Mouse (Mus musculus) lung, embryonic 16.5 days (tissue): ENCODE results near the gene Xlr3a. TPM values are rescaled to one million over a fixed set of nuclear protein-coding genes. Genes with fewer than 3 reads are reported as not detected.
A peak's percentile ranks its signal among the peaks of the same experiment; 100 is the strongest.

Source experiments
- ATAC-seq: fragments of 200-750 bp; cut with Nextera tagmentation; 2 replicates; pipeline ENCODE4 v1.8.0; 2017; ENCODE audit warnings: low read depth, mild to moderate bottlenecking, moderate library complexity
- H3K27ac ChIP-seq: fragments of 300-500 bp; sonication (generic); 2 replicates; pipeline ENCODE4 v1.5.1; 2014; ENCODE audit warnings: mild to moderate bottlenecking, control low read depth, low read length
- H3K27me3 ChIP-seq: fragments of 300-500 bp; sonication (generic); 2 replicates; pipeline ENCODE4 v1.6.1; 2014; ENCODE audit warnings: low read depth, low read length, mixed read lengths; ENCODE audit not compliant: control insufficient read depth, insufficient read depth
- H3K36me3 ChIP-seq: fragments of 300-500 bp; sonication (generic); 2 replicates; pipeline ENCODE4 v1.6.1; 2014; ENCODE audit warnings: low read length; ENCODE audit not compliant: control insufficient read depth, insufficient read depth
- H3K4me1 ChIP-seq: fragments of 300-500 bp; sonication (generic); replicated peaks from 2 replicates; pipeline ENCODE4 v1.6.1; 2014; ENCODE audit warnings: low read length, mixed read lengths; ENCODE audit not compliant: control insufficient read depth, insufficient read depth
- H3K4me2 ChIP-seq: fragments of 300-500 bp; sonication (generic); 2 replicates; pipeline ENCODE4 v1.6.1; 2014; ENCODE audit warnings: low read depth, low read length, control low read depth
- H3K4me3 ChIP-seq: fragments of 300-500 bp; sonication (generic); 2 replicates; pipeline ENCODE4 v1.5.1; 2014; ENCODE audit warnings: mild to moderate bottlenecking, low read length, control low read depth
- H3K9ac ChIP-seq: fragments of 300-500 bp; sonication (generic); 2 replicates; pipeline ENCODE4 v1.6.1; 2014; ENCODE audit warnings: low read length, control low read depth
- H3K9me3 ChIP-seq: fragments of 300-500 bp; sonication (generic); 2 replicates; pipeline ENCODE4 v1.6.1; 2016; ENCODE audit warnings: low read length; ENCODE audit not compliant: control insufficient read depth
- WGBS: fragments of 180-500 bp; shearing (Covaris S2); extraction: QIAGEN DNeasy Blood & Tissue Kit; methylation state at CpG from one replicate; pipeline ENCODE4 v1.1.7; 2014; 5-methylcytosine and 5-hydroxymethylcytosine counted together
- polyA plus RNA-seq: library from polyadenylated mRNA; unstranded; fragments of >200 nt; fragmentation: Nextera tagmentation; extraction: Ambion mirVana; gene quantifications from 2 replicates; pipeline ENCODE4 v1.2.1, GENCODE M21; 2015

The Xlr3a gene
- polyA plus RNA-seq, 1 experiment from 2014 or later, result 4.6 TPM

DNA sequence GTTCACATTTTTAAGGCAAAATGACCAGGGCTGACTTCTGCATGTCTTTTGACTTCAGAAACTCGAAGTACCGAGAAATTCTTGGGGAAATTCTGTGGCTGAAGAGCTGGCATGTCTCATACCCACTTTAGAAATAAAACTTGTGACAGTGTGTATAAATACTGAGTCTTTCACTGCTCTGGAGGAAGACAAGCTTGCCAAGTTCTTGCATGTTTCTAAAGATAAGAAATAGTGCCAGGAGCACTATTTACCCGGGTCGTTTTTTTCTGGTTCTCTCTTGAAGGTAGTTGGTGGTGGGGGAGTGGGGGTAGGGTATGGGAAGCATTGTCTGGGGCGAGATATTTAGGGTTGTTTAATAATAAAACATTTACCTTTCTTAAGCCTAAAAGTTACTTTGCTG, 34.6 kb downstream of the Xlr3a start:
- WGBS, result 27% methylated on average over 5 of the region's 5 CpGs
- no peaks in the 10 kb centered on the region for H3K36me3 ChIP-seq
- no peak overlapping the region for H3K4me2 ChIP-seq
- H3K9me3 ChIP-seq, result no peaks in the 10 kb centered on the region
- H3K9ac ChIP-seq, result no peak overlapping the region
- peak; percentile 56 for ATAC-seq
- no peaks in the 10 kb centered on the region; the same call in 1 of the 2 replicates for H3K4me1 ChIP-seq
- H3K4me3 ChIP-seq, result no peak overlapping the region
- H3K27ac ChIP-seq, result peak overlapping the region; percentile 53; the same call in 1 of the 2 replicates
- H3K27me3 ChIP-seq, result no peaks in the 10 kb centered on the region

DNA sequence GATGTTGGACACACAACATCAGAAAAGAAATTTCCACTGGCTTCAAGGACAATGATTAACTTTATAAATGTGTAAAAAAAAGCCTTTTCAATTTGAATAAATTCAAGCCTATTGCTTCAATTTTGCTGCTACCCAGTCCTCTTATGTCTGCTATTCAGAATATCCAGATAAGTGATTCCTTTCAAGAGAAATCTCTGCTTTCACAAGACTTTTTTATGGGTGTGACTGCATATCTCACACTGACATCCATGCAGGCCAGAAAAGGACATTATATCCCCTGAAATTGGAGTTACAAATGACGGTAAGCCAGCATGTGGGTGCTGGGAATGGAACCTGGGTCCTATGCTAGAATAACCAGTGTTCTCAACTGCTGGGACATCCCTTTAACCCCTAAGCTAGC, 35.4 kb downstream of the Xlr3a start:
- Histone ChIP-seq H3K27ac (0 out of 2 replicates have a peak overlapping the region, but pooled peaks have one; percentile 10), H3K4me2 (no peak overlapping the region), H3K36me3 (no peaks in the 10 kb centered on the region), H3K4me1 (no peaks in the 10 kb centered on the region; the same call in 1 of the 2 replicates), H3K9me3 (no peaks in the 10 kb centered on the region), H3K9ac (no peak overlapping the region), H3K4me3 (no peak overlapping the region), H3K27me3 (no peaks in the 10 kb centered on the region)
- no peak for ATAC-seq
- 73% methylated on average over 1 of the region's 1 CpGs for WGBS

DNA sequence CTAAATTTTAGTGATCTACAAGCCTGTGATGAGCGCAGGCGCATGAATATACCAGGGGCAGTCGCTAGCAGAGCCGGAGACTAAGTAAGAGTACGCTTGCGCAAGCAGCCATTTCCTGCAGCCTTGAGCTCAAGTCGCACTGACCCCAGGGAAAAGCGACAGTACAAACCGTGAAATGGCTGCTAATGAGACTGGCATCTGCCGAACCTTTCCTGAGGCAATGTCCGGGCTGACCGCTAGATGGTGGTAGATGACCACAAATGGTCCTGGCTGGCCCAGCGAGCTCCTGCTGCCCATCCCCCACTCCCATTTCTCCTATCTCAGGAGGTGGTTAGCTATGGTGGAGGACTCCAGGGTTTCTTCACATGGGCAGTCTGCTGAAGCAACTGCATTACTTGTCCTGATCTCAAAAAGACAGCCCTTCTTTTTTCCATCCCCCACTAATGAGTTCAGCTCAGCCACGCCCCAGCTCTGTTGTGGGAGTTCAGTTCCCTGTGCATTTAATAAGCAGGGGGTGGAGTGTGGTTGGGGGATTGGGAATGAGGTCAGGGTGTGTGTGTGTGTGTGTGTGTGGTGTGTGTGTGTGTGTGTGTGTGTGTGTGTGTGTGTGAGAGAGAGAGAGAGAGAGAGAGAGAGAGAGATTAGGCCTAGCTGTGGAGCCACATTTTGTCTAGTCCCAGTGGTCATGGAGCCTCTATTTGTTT, 42.9 kb downstream of the Xlr3a start:
- WGBS, result 13% methylated on average over 14 of the region's 14 CpGs
- H3K4me2 ChIP-seq, result peak overlapping the region; percentile 37; the same call in 1 of the 2 replicates
- 0 out of 2 replicates have a peak overlapping the region, but pooled peaks have one; percentile 32 for H3K9ac ChIP-seq
- H3K4me3 ChIP-seq, result no peak overlapping the region
- ATAC-seq, result peak; percentile 96
- H3K9me3 ChIP-seq, result no peaks in the 10 kb centered on the region
- H3K27ac ChIP-seq, result no peak overlapping the region
- H3K27me3 ChIP-seq, result no peaks in the 10 kb centered on the region
- H3K36me3 ChIP-seq, result no peaks in the 10 kb centered on the region
- no peaks in the 10 kb centered on the region for H3K4me1 ChIP-seq

DNA sequence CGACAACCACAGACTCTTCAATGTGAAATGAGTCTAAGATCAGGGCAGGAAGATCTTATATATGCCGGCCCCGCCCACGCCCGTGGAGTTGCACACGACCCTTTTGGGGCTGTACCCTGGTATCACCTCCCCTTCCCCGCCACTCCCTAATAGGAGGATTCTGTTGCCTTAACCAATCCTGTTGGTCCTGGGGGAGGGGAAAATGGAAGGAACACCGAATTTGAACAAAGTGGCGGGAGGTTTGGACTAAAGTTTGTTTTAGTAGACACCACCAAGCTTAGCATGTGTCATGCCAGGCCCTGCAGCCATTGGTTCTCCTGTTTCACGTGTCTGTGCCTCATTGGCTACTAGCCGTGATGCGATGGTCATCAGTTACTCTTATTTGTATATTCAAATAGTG, 57.2 kb downstream of the Xlr3a start:
- H3K36me3 ChIP-seq, result no peaks in the 10 kb centered on the region
- no peaks in the 10 kb centered on the region for H3K9me3 ChIP-seq
- H3K4me2 ChIP-seq, result no peak overlapping the region
- no peak overlapping the region for H3K4me3 ChIP-seq
- no peak for ATAC-seq
- no peak overlapping the region for H3K9ac ChIP-seq
- no peak overlapping the region for H3K27ac ChIP-seq
- no peaks in the 10 kb centered on the region for H3K4me1 ChIP-seq
- WGBS, result 83% methylated on average over 12 of the region's 12 CpGs
- H3K27me3 ChIP-seq, result no peaks in the 10 kb centered on the region; the same call in 1 of the 2 replicates

DNA sequence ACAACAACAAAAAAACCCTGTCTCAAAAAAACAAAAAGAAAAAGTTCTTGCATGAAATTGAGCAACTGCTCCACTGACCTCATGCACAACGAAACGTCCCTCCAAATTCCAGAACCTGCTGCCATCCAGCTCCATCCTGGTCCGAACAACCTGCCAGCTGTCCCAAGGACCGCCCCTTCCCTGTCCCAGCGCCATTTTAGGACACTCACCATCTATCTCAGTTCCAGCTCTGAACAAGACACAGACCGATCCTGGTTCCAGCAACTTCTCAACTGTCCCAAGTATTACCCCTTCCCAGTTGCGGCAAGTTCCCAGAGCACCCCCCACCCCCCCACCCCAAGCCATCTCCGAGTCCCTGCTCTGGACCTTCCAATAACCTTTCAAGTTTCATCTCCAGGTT, 58.1 kb downstream of the Xlr3a start:
- no peak for ATAC-seq
- Histone ChIP-seq H3K36me3 (no peaks in the 10 kb centered on the region), H3K4me1 (no peaks in the 10 kb centered on the region), H3K27me3 (no peaks in the 10 kb centered on the region; the same call in 1 of the 2 replicates), H3K9ac (no peak overlapping the region), H3K4me2 (no peak overlapping the region), H3K4me3 (no peak overlapping the region), H3K9me3 (no peaks in the 10 kb centered on the region), H3K27ac (no peak overlapping the region)
- WGBS, result 79% methylated on average over 8 of the region's 8 CpGs

DNA sequence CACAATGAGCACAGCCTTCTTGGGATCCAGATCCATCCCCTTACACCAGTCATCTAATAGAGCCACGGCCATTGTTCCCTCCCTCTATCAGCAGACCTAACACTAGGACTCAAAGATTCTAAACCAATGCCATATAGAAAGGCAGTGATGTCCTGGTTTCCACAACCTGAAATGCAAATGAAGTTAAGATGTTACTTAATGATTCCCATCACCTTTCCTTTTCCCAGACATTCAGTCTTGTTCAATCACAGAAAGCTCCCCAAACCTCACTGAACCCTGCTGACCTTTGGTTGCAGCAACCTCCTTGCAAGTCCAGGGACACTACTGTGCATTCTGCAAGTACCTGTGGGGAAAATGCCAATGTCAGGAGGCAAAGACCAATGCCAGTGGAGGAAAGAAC, 59.9 kb downstream of the Xlr3a start, which contains the start of gene Pnma5:
TSS of gene Pnma5 (minus strand) at position 101 of the 400 bp plus-strand sequence.
- Histone ChIP-seq H3K27me3 (no peaks in the 10 kb centered on the region; the same call in 1 of the 2 replicates), H3K9ac (no peak within 1 kb of the TSS), H3K36me3 (no peaks in the 10 kb centered on the region), H3K9me3 (no peaks in the 10 kb centered on the region), H3K4me1 (no peaks in the 10 kb centered on the region), H3K27ac (no peak within 1 kb of the TSS), H3K4me2 (no peak within 1 kb of the TSS), H3K4me3 (no peak within 1 kb of the TSS)
- no peak for ATAC-seq
- 64% methylated on average over 1 of the region's 1 CpGs for WGBS

Other genes starting within 250 kb of the Xlr3a start
- gene Cetn2, start 178.7 kb downstream of the Xlr3a start, polyA plus RNA-seq, result 91.4 and 91.5 TPM in 2 replicates
- gene Nsdhl, start 178.5 kb downstream of the Xlr3a start, polyA plus RNA-seq, result 18.4 and 18.9 TPM in 2 replicates
- gene Zfp185, start 109.8 kb downstream of the Xlr3a start, polyA plus RNA-seq, result 8.7 and 10.1 TPM in 2 replicates
- not detected in 2 replicates for gene Pnma5, start 60.0 kb downstream of the Xlr3a start, polyA plus RNA-seq
- gene Pnma3, start 32.3 kb downstream of the Xlr3a start, polyA plus RNA-seq, result 0.10 and 0.15 TPM in 2 replicates
- gene Xlr4a, start 14.6 kb downstream of the Xlr3a start, polyA plus RNA-seq, result 1.6 and 2.7 TPM in 2 replicates
- not detected in 2 replicates for gene Gm14685, start 20.0 kb upstream of the Xlr3a start, polyA plus RNA-seq
- gene Xlr5b, start 51.7 kb upstream of the Xlr3a start, polyA plus RNA-seq, result not detected in 2 replicates
- not detected in 2 replicates for gene DXBay18, start 52.4 kb upstream of the Xlr3a start, polyA plus RNA-seq
- gene Spin2d, start 79.9 kb upstream of the Xlr3a start, polyA plus RNA-seq, result not detected in 2 replicates
- gene Xlr3b, start 95.1 kb upstream of the Xlr3a start, polyA plus RNA-seq, result 8.4 and 10.6 TPM in 2 replicates
- gene Xlr4b, start 117.2 kb upstream of the Xlr3a start, polyA plus RNA-seq, result 0.65 and 1.3 TPM in 2 replicates
- gene F8a, start 131.2 kb upstream of the Xlr3a start, polyA plus RNA-seq, result 10.5 TPM in 2 replicates
- gene Xlr4c, start 146.0 kb upstream of the Xlr3a start, polyA plus RNA-seq, result 0.24 and 0.83 TPM in 2 replicates
- not detected in 2 replicates for gene Xlr3c, start 168.3 kb upstream of the Xlr3a start, polyA plus RNA-seq
- 0.24 TPM in 1 of 2 replicates, not detected in the other for gene Xlr5a, start 195.9 kb upstream of the Xlr3a start, polyA plus RNA-seq
- gene Xlr5c, start 195.9 kb upstream of the Xlr3a start, polyA plus RNA-seq, result not detected in 2 replicates
- not detected in 2 replicates for gene Gm45015, start 239.7 kb upstream of the Xlr3a start, polyA plus RNA-seq
- 12.9 and 13.8 TPM in 2 replicates for gene Zfp275, start 245.5 kb upstream of the Xlr3a start, polyA plus RNA-seq